Mouse (Mus musculus): Measurements from ENCODE around the gene Atxn7l1. TPM values are rescaled to one million over a fixed set of nuclear protein-coding genes. Genes with fewer than 3 reads are reported as not detected.
A peak's percentile ranks its signal among the peaks of the same experiment; 100 is the strongest.

The Atxn7l1 gene
- total RNA-seq, 2 experiments from 2014 or later, result 15.2 to 16.9 TPM

- DNase-seq (ENCODE audit: low spot score), result no peak
Observed at GRCm38 (mm10) chr12:33315804-33316203, 168.3 kb downstream of the Atxn7l1 start.

- DNase-seq (ENCODE audit: low spot score), result no peak
Observed at GRCm38 (mm10) chr12:33317792-33318530, 170.5 kb downstream of the Atxn7l1 start.

GRCm38 (mm10) chr12:33322547-33322946 lies 175.1 kb downstream of the Atxn7l1 start:
- DNase-seq (ENCODE audit: low spot score), result no peak

- no peak for DNase-seq (ENCODE audit: low spot score)
Observed at GRCm38 (mm10) chr12:33323821-33324220, 176.3 kb downstream of the Atxn7l1 start.

GRCm38 (mm10) chr12:33325424-33325823 lies 177.9 kb downstream of the Atxn7l1 start:
- no peak for DNase-seq (ENCODE audit: low spot score)

- no peak for DNase-seq (ENCODE audit: low spot score)
Observed at GRCm38 (mm10) chr12:33332046-33332445, 184.6 kb downstream of the Atxn7l1 start.

- no peak for DNase-seq (ENCODE audit: low spot score)
Observed at GRCm38 (mm10) chr12:33332796-33333195, 185.3 kb downstream of the Atxn7l1 start.

GRCm38 (mm10) chr12:33333914-33334313 lies 186.4 kb downstream of the Atxn7l1 start:
- peak; percentile 92 for DNase-seq (ENCODE audit: low spot score)

- DNase-seq (ENCODE audit: low spot score), result no peak
Observed at GRCm38 (mm10) chr12:33334511-33334910, 187.0 kb downstream of the Atxn7l1 start.

GRCm38 (mm10) chr12:33334951-33335350 lies 187.5 kb downstream of the Atxn7l1 start:
- no peak for DNase-seq (ENCODE audit: low spot score)

- DNase-seq (ENCODE audit: low spot score), result no peak
Observed at GRCm38 (mm10) chr12:33335410-33335809, 187.9 kb downstream of the Atxn7l1 start.

- DNase-seq (ENCODE audit: low spot score), result peak; percentile 34
Observed at GRCm38 (mm10) chr12:33336561-33337125, 189.2 kb downstream of the Atxn7l1 start.

GRCm38 (mm10) chr12:33337289-33337688 lies 189.8 kb downstream of the Atxn7l1 start:
- no peak for DNase-seq (ENCODE audit: low spot score)

GRCm38 (mm10) chr12:33338170-33338569 lies 190.7 kb downstream of the Atxn7l1 start:
- no peak for DNase-seq (ENCODE audit: low spot score)

- no peak for DNase-seq (ENCODE audit: low spot score)
Observed at GRCm38 (mm10) chr12:33339822-33340221, 192.3 kb downstream of the Atxn7l1 start.

GRCm38 (mm10) chr12:33340698-33341097 lies 193.2 kb downstream of the Atxn7l1 start:
- no peak for DNase-seq (ENCODE audit: low spot score)

GRCm38 (mm10) chr12:33341351-33341892 lies 193.9 kb downstream of the Atxn7l1 start:
- no peak for DNase-seq (ENCODE audit: low spot score)

- no peak for DNase-seq (ENCODE audit: low spot score)
Observed at GRCm38 (mm10) chr12:33344970-33345772, 197.7 kb downstream of the Atxn7l1 start.

- DNase-seq (ENCODE audit: low spot score), result no peak
Observed at GRCm38 (mm10) chr12:33345773-33346435, 198.4 kb downstream of the Atxn7l1 start.

- DNase-seq (ENCODE audit: low spot score), result peak; percentile 34
Observed at GRCm38 (mm10) chr12:33352671-33353070, 205.2 kb downstream of the Atxn7l1 start.

GRCm38 (mm10) chr12:33358345-33358744 lies 210.9 kb downstream of the Atxn7l1 start:
- peak; percentile 57 for DNase-seq (ENCODE audit: low spot score)

All from gastrocnemius, adult 18-20 months (tissue).